Mouse (Mus musculus) kidney, postnatal 36 days (tissue): ENCODE measurements at regions not wholly inside any gene's neighbourhood (a gene's known extent, or its start where the extent isn't known, plus 50 kb on each side); places are given as distances from the start of the nearest gene placed in this dataset.

ENCODE experiments used
- DNase-seq, 2 experiments: peaks; one replicate each; pipeline ENCODE4 v3.0.0; 2021 to 2022; ENCODE audit warnings: mixed read lengths in 2 of 2

GRCm38 (mm10) chr2:167757157-167757780 is 67.6 kb upstream of the Tmem189 start:
- no peak for DNase-seq

GRCm38 (mm10) chr2:167756721-167757120 is 67.1 kb upstream of the Tmem189 start:
- DNase-seq: no peak

- DNase-seq: no peak
These were observed 65.4 kb upstream of the Tmem189 start for GRCm38 (mm10) chr2:167754929-167755551.

DNA sequence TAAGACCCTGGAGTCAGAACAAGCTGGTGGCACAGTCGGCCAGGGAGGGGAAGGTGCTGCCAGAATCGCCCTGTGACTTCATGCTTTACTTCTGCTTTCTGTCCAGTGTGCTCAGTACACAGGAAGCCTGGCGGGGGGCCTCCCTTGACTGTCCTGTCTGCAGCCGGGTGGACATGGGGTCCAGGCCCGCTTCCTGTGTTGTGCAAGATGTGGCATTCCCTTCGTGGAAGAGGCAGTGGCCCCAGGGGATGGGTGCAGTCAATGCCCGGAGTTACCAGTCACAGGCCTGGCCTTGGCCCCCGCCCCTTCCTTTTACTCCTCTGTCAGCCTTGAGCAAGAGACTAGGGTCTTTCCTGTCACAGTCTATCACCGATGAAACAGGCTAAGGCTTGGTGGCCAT is 64.3 kb upstream of the Tmem189 start:
- peak; percentile 34 to 35 for DNase-seq

- DNase-seq: peak; percentile 92 to 93
These were observed 63.4 kb upstream of the Tmem189 start for GRCm38 (mm10) chr2:167752805-167753556.

GRCm38 (mm10) chr2:167751585-167751984 is 62.0 kb upstream of the Tmem189 start:
- no peak for DNase-seq

GRCm38 (mm10) chr2:167748297-167748696 is 58.7 kb upstream of the Tmem189 start:
- DNase-seq: no peak

DNA sequence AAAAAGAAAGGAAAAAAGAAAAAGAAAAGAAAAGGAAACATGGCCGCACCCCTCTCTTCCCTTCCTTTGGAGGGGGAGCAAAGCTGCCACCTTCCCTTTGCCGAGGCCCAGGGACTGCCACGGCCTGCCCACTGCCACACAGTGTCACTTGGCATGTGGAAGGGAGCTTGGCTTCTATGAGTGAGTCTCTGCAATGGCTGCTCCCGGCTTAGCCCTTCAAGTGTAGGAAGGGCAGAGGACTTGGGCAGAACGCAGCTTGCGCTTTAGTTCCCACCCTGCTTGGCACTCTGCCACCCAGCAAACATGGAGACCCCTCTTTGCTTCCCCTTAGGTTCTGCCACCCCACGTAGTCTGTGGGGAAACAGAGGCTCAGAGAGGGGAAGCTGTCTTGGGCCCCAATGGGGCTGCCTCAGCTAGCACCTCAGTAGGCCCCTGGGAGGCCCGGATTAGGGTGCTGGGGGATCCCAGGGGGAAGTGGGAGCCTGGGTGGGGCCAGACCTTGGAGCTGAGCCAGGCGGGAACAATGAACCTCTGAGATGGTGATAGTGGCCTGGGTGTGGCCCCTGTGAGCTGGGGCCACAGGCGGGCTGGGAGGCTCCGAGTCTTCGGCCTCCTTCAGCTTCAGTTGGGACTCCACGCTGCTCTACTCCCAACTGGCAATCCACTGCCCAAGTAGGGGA is 57.7 kb upstream of the Tmem189 start:
- no peak for DNase-seq

- no peak for DNase-seq
These were observed 56.7 kb upstream of the Tmem189 start for GRCm38 (mm10) chr2:167746344-167746743.

GRCm38 (mm10) chr2:167745409-167745808 is 55.8 kb upstream of the Tmem189 start:
- DNase-seq: no peak

GRCm38 (mm10) chr2:167744080-167744479 is 54.5 kb upstream of the Tmem189 start:
- peak in 1 of 2 experiments; percentile 48 for DNase-seq

DNA sequence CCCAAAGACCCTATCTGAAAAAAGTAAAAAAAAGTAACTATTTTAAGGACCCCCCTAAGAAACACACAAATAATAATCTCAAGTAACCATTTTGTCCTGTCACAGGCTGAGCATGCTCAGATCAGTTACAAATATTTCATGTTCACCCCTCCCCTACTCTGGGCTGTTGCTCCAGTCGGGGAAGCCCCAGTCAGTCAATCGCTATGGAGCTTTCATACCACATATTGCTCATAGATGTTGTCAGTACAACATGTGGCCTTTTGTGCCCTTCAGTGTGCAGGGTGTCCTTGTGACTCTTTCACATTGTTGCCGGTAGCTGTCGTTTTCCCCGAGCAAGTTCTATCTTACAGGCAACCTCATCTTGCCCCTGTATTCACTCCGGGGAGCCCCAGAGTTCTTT is 52.9 kb upstream of the Tmem189 start:
- no peak for DNase-seq

GRCm38 (mm10) chr2:167740516-167741189 is 51.0 kb upstream of the Tmem189 start:
- no peak for DNase-seq
